Mouse (Mus musculus) thymus, postnatal 0 days (tissue): ENCODE data around the gene Uggt2. TPM values are rescaled to one million over a fixed set of nuclear protein-coding genes. Genes with fewer than 3 reads are reported as not detected.
A peak's percentile ranks its signal among the peaks of the same experiment; 100 is the strongest.

Source experiments
- DNase-seq: peaks from one replicate; pipeline ENCODE4 v3.0.0-alpha.2; 2015; ENCODE audit warnings: low spot score
- polyA plus RNA-seq: library from polyadenylated mRNA; unstranded; fragments of >200 nt; fragmentation: Nextera tagmentation; extraction: Ambion mirVana; gene quantifications from 2 replicates; pipeline ENCODE4 v1.2.1, GENCODE M21; 2015

The Uggt2 gene
- polyA plus RNA-seq, 1 experiment from 2014 or later, result 2.4 TPM

GRCm38 (mm10) chr14:118981711-118982428 lies 117.4 kb downstream of the Uggt2 start:
- peak; percentile 76 for DNase-seq

- DNase-seq, result no peak
Measured at GRCm38 (mm10) chr14:118980890-118981289, 118.3 kb downstream of the Uggt2 start.

DNA sequence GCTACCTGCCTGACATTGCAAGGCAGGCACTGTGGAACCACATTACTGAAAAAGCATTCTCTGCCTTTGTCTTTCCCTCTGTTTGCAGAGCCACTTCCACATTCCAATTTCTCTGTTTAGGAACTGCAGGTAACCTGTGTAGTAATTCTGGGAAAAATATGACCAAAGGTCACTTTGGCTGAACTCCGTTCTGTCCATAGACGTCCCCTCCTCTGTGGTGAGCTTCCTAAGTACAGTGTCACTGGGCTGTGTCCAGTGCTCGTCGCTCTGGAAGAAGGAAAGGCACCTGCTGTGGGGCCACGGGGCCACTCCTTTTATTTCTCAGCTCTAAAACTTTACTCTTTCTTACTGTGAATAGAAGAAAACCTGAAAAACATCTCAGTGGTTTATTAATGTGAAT lies 118.9 kb downstream of the Uggt2 start:
- no peak for DNase-seq

DNA sequence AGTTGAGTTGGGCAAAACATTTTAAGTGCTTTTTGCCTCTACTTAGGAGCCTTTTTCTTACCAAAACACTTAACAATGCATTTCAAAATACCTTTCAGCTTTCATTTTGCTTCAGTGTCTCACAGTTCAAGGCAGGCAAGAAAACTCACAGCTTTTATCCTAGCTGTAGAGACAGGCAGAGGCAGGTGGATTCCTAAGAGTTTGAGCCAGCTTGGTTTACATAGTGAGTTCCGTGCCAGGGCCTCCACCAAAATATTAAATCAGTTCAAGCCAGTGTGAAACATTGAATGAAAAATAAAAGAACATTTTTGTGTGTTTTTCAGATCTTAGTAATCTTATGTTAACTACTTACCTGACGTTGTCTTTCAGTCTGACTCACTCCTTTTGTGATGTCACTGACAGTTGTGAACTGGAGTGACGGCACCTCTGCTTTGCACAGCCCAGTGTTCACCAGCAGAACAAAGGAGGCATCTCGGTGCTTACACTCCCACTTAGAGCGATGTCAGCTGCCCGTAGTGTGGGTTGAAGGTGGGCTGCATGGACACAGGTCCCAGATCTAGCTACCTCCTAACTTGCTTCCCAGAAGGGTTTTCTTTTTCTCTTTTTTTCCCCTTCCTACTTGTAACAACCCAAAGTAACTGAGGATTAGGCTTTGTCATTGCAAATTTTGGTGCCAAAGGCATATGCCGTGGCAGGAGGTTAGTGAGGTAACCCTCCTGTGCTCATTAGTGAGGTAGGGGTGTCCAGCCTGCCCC lies 119.5 kb downstream of the Uggt2 start:
- no peak for DNase-seq

- no peak for DNase-seq
Measured at GRCm38 (mm10) chr14:118977136-118977816, 122.0 kb downstream of the Uggt2 start.

- DNase-seq, result no peak
Measured at GRCm38 (mm10) chr14:118972268-118972667, 127.0 kb downstream of the Uggt2 start.

DNA sequence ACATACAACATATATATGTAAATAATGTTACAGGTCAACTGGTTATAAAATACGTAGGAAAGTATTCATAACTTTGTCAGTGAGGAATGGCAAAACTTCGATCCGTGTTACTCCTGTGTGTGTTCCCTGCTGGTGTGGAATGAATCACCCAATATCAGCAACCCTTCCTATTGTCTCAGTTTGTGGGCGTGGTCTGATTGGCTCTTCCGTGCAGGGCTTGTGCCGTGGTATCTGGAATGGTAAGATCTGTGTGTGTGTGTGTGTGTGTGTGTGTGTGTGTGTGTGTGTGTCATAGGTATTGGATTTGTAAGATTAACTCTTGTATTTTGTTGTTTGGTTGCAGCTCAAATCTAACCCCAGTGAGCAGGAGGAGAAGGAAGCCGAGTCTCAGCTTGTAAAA lies 131.6 kb downstream of the Uggt2 start:
- DNase-seq, result no peak

DNA sequence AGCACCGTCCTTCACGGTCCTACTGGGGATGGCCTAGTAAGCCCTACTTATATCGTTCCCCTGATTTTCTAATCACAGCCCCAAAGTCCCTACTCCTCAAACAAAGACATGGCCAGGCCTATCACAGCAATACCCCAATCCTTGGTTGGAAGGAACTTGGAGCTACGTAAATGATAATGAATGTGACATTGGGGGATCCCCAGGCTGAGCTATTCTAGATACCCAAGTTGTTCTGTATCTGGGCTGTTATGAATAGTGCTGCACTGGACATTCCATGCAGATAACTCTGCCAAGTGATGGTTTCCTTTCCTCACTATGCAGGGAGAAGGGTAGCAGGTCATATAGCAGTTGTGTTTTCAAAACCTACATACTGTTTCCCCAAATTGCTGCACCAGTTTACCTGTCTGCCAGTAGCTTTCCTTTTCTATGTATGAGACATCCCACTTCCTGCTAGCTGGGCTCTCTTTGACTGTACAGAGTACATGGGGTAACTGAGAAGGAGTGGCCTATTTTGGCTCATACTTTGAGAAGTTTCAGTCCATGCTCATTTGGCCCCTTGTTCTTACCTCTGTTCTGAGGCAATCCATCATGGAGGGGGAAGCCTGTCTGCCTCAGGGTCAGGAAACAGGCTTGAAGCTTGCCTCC lies 133.8 kb downstream of the Uggt2 start:
- DNase-seq, result no peak

DNA sequence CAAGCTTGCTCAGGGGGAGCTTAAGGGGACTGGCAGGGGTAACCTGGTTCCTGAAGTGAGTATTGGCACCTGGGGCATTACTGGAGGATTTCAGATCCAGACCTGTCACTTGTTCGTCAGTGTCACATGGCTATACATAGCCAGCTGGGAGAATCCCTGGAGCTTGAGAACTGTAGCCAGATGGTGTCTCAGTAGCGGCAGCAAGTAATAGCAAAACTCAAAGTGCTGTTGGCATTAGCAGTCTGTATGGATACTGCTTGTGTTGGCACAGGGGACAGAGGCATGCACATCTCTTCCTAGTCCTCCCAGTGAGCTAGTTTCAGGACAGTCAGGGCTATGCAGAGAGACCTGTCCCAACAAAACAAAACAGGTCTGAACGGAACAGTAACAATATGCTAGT lies 141.2 kb downstream of the Uggt2 start:
- DNase-seq, result no peak

DNA sequence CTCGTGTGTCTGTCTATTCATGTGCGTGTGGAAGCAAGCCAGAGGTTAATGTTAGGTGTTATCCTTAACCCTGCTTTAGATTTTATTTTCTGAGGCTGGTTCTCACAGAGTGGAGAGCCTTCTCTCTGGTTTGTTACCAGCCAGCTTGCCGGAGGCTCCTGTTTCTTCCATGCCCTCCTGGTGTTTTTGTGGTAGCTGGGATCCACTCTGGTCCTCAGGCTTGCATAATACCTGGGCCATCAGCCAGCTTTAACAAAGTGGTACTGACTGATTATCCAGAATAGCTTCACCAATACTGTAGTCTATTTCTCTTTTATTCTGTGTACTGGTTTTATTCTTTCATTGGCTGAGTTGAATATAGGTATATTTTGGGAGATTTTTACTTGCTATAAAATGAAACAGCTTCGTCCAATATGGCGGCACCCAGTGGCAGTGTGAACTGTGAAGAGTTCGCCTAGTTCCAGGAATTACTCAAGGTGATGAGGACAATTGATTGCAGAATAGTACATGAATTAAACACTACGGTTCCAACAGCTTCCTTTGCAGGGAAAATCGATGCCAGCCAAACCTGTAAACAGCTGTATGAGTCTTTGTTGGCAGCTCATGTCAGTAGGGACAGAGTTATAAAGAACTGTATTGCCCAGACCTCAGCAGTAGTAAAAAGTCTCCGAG lies 147.2 kb downstream of the Uggt2 start:
- no peak for DNase-seq

DNA sequence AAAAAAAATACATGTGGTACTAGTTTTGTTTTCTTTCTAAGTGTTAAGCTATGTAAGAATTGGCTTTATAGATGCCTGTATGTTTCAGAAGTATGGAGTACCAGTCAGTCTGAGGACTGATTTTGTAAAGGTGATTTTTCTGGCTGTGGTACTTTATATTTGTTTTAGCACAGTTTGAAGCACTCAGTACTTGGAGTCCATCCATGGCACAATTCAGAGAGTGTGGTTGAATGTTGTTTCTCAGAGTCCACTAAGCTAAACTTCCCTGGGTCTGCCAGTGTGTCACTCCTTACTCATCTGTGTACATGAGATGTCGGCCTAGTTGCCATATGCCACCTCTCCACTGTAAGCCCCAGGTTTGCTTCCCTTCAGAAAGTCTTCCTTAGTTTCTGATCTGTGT lies 150.4 kb downstream of the Uggt2 start:
- DNase-seq, result no peak

DNA sequence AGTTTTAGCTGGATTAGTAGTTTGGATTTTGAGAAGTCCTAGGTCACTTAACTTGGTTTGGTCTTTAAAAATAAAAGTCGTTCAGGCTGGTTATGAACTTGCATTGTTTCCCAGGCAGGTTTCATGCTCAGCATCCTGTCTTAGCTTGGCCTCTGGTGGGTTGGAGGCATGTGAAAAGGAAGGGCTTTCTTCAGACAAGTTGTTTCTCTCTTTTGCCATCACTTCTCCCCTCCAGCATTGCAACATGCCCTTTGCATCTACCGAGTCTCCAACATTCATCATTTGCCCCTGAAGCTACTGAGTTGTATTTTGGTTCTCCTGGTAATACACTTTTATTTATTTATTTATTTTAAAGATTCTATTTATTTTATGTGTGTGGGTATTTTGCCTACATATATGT lies 154.5 kb downstream of the Uggt2 start:
- no peak for DNase-seq

GRCm38 (mm10) chr14:118942076-118942475 lies 157.2 kb downstream of the Uggt2 start:
- DNase-seq, result peak; percentile 33

DNA sequence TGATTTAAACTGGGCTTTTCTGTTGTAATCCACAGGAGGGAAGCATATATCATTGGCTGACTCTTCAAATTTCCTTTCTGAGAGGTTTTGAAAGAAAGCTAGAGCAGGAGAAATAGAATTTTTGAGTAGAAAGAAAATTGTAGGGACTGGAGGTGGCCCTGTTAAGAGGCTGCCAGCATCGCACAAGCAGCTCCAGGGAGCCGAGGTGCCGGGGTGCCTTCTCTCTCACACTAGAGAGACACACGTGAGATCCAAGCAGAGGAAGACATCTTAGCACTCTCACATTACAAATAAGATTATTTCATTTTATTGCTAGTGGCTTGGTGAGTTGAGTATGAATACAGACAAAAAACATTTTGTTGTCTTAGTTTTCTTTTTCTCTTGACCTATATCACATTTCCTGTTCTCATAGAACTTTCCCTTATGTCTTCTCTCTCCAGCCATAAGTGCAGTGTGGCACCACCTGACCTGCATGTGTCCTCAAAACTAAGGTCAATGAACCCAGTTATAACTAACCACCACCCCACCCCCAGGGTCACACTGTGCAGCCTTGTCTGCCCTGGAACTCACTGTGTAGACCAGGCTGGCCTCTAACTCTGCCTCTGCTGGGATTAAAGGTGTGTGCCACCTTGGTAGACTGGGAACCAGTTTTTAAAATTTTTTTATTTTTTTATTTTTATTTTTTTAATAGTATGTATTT lies 158.3 kb downstream of the Uggt2 start:
- DNase-seq, result peak; percentile 38

DNA sequence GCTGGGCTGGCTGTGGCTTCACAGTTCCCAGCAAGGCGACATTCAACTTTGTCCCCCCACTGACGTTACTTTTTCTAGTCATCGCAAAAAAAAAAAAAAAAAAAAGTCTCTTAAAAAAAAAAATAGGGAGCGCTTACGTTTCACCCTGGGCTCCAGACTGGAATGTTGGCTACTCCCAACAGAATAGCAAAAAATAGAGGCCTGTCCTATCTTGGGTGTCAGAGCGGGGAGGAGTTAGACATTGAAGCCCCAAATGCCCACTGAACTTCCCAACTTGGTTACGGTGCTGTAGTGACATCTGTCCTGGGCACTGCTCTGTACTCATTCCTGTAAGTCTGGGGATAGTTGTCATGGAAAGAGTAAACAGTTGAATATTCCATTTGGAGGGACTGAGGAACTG lies 160.7 kb downstream of the Uggt2 start:
- peak; percentile 20 for DNase-seq

DNA sequence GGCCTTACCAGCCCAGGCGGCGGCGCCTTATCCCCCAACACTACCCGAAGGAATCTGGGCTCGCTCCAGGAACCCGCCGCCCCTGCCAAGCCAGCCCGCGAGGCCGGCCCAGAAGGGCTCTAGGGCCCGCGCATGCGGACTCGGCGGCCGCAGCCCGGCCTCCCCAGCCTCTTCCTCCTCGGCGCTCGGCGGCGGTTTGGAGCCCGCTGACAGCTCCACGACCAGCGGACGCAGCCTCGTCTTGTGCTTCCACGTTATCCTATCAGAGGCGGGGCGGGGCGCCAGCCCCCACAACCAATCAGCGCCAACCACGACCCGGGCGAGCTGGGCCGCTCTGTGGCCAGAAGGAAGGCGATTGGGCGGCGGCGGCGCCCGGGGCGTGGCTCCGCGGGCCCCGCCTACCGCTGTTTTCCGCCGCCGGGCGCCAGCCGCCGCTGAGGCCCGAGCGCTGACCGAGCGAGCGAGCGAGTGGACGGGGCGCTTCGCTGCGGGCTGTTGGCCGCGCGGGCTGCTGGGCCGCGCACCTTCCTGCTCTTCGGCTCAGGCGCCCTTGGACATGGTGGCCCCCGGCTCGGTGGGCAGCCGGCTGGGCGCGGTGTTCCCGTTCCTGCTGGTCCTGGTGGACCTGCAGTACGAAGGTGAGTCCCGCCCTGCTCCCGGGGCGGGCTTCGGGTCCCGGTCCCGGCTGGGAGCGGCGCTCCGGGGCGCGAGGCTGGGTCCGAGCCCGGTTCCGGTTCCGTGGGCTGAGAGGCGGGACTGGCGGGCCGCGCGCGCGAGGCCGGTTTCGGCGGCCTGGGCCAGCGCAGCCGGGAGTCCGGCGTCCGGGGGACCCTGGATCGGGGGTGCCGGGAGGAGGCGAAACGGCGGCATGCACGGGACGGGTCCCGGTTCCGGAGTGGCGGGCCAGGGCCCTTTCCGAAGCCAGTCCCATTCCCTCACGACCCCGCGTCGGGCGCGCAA lies 161.4 kb downstream of the Uggt2 start, which contains the start of gene Dnajc3:
Gene Dnajc3, plus strand, starts transcription at position 444 of the 960 bp plus-strand sequence.
- DNase-seq, result peak; percentile 98

- no peak for DNase-seq
Measured at GRCm38 (mm10) chr14:118936952-118937351, 162.3 kb downstream of the Uggt2 start.

DNA sequence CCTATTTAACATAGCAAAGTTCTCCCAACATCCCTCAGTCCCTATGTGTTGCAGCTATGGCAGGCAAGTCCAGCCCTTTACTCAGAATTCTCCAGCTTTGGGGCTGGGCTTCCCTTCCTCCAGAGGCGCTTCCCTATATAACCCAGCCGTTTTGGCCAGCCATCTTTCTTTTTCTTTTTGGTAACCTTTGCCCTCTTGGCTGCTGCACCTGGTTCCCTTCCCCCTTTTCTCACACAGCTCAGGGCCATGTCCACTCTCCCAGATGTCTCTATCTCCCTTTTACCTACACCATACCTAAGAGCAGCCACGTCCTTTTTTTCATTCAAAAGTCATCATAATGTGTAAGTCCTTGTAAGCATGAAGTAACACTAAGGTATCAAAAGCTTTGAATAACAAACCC lies 163.0 kb downstream of the Uggt2 start:
- no peak for DNase-seq
